Mouse (Mus musculus): Measurements from ENCODE around the gene 2410004P03Rik. TPM values are rescaled to one million over a fixed set of nuclear protein-coding genes. Genes with fewer than 3 reads are reported as not detected.

2410004P03Rik gene
- polyA plus RNA-seq, 1 experiment, result 1.1 TPM

- H3K27me3 ChIP-seq (ENCODE audit: control insufficient read depth, insufficient read depth, low read length), result no peaks in the 10 kb centered on the region
- H3K4me3 ChIP-seq (ENCODE audit: control insufficient read depth, insufficient read depth, low read length), result no peak overlapping the region
- H3K4me1 ChIP-seq (replicated peaks; ENCODE audit: control insufficient read depth, insufficient read depth, low read length), result no peaks in the 10 kb centered on the region
- no peak for TF ChIP-seq POLR2A (IDR thresholded peaks at IDR 0.05; ENCODE audit: control insufficient read depth, extremely low read depth, insufficient read depth, low read length, poor library complexity)
- no peak for TF ChIP-seq CTCF (IDR thresholded peaks at IDR 0.05; ENCODE audit: borderline replicate concordance, control insufficient read depth, extremely low read depth, insufficient read depth, low read length, poor library complexity)
- 50% methylated on average over 2 of the region's 2 CpGs for WGBS
- no peak for DNase-seq
- H3K27ac ChIP-seq (ENCODE audit: control insufficient read depth, insufficient read depth, low read length), result no peak overlapping the region
- H3K36me3 ChIP-seq (ENCODE audit: control insufficient read depth, insufficient read depth, low read length), result no peaks in the 10 kb centered on the region
Measured at GRCm38 (mm10) chr12:17052673-17053072, 41.1 kb upstream of the 2410004P03Rik start.

GRCm38 (mm10) chr12:17051057-17051456, 39.5 kb upstream of the 2410004P03Rik start:
- Histone ChIP-seq H3K27me3 (ENCODE audit: control insufficient read depth, insufficient read depth, low read length) (no peaks in the 10 kb centered on the region), H3K27ac (ENCODE audit: control insufficient read depth, insufficient read depth, low read length) (no peak overlapping the region), H3K36me3 (ENCODE audit: control insufficient read depth, insufficient read depth, low read length) (no peaks in the 10 kb centered on the region), H3K4me1 (replicated peaks; ENCODE audit: control insufficient read depth, insufficient read depth, low read length) (no peaks in the 10 kb centered on the region), H3K4me3 (ENCODE audit: control insufficient read depth, insufficient read depth, low read length) (no peak overlapping the region)
- TF ChIP-seq POLR2A (IDR thresholded peaks at IDR 0.05; ENCODE audit: control insufficient read depth, extremely low read depth, insufficient read depth, low read length, poor library complexity), result no peak
- TF ChIP-seq CTCF (IDR thresholded peaks at IDR 0.05; ENCODE audit: borderline replicate concordance, control insufficient read depth, extremely low read depth, insufficient read depth, low read length, poor library complexity), result no peak
- 37% methylated on average over 4 of the region's 4 CpGs for WGBS
- DNase-seq, result no peak

GRCm38 (mm10) chr12:17049796-17050195, 38.3 kb upstream of the 2410004P03Rik start:
- no peak for DNase-seq
- H3K27me3 ChIP-seq (ENCODE audit: control insufficient read depth, insufficient read depth, low read length), result no peaks in the 10 kb centered on the region
- no peak for TF ChIP-seq CTCF (IDR thresholded peaks at IDR 0.05; ENCODE audit: borderline replicate concordance, control insufficient read depth, extremely low read depth, insufficient read depth, low read length, poor library complexity)
- no peak for TF ChIP-seq POLR2A (IDR thresholded peaks at IDR 0.05; ENCODE audit: control insufficient read depth, extremely low read depth, insufficient read depth, low read length, poor library complexity)
- no peak overlapping the region for H3K4me3 ChIP-seq (ENCODE audit: control insufficient read depth, insufficient read depth, low read length)
- no peaks in the 10 kb centered on the region for H3K4me1 ChIP-seq (replicated peaks; ENCODE audit: control insufficient read depth, insufficient read depth, low read length)
- H3K36me3 ChIP-seq (ENCODE audit: control insufficient read depth, insufficient read depth, low read length), result no peaks in the 10 kb centered on the region
- H3K27ac ChIP-seq (ENCODE audit: control insufficient read depth, insufficient read depth, low read length), result no peak overlapping the region
- WGBS, result 95% methylated on average over 1 of the region's 1 CpGs

- no peak for TF ChIP-seq CTCF (IDR thresholded peaks at IDR 0.05; ENCODE audit: borderline replicate concordance, control insufficient read depth, extremely low read depth, insufficient read depth, low read length, poor library complexity)
- TF ChIP-seq POLR2A (IDR thresholded peaks at IDR 0.05; ENCODE audit: control insufficient read depth, extremely low read depth, insufficient read depth, low read length, poor library complexity), result no peak
- Histone ChIP-seq H3K4me1 (replicated peaks; ENCODE audit: control insufficient read depth, insufficient read depth, low read length) (no peaks in the 10 kb centered on the region), H3K36me3 (ENCODE audit: control insufficient read depth, insufficient read depth, low read length) (no peaks in the 10 kb centered on the region), H3K27me3 (ENCODE audit: control insufficient read depth, insufficient read depth, low read length) (no peaks in the 10 kb centered on the region), H3K27ac (ENCODE audit: control insufficient read depth, insufficient read depth, low read length) (no peak overlapping the region), H3K4me3 (ENCODE audit: control insufficient read depth, insufficient read depth, low read length) (no peak overlapping the region)
- no peak for DNase-seq
- 88% methylated on average over 7 of the region's 7 CpGs for WGBS
Measured at GRCm38 (mm10) chr12:17048979-17049612, 37.6 kb upstream of the 2410004P03Rik start.

GRCm38 (mm10) chr12:17043311-17043710, 31.8 kb upstream of the 2410004P03Rik start:
- 66% methylated on average over 5 of the region's 5 CpGs for WGBS
- DNase-seq, result no peak
- TF ChIP-seq CTCF (IDR thresholded peaks at IDR 0.05; ENCODE audit: borderline replicate concordance, control insufficient read depth, extremely low read depth, insufficient read depth, low read length, poor library complexity) (no peak), POLR2A (IDR thresholded peaks at IDR 0.05; ENCODE audit: control insufficient read depth, extremely low read depth, insufficient read depth, low read length, poor library complexity) (no peak)
- no peak overlapping the region for H3K4me3 ChIP-seq (ENCODE audit: control insufficient read depth, insufficient read depth, low read length)
- no peaks in the 10 kb centered on the region for H3K27me3 ChIP-seq (ENCODE audit: control insufficient read depth, insufficient read depth, low read length)
- H3K36me3 ChIP-seq (ENCODE audit: control insufficient read depth, insufficient read depth, low read length), result no peaks in the 10 kb centered on the region
- H3K27ac ChIP-seq (ENCODE audit: control insufficient read depth, insufficient read depth, low read length), result no peak overlapping the region
- no peaks in the 10 kb centered on the region for H3K4me1 ChIP-seq (replicated peaks; ENCODE audit: control insufficient read depth, insufficient read depth, low read length)

GRCm38 (mm10) chr12:17040567-17040966, 29.0 kb upstream of the 2410004P03Rik start:
- Histone ChIP-seq H3K27ac (ENCODE audit: control insufficient read depth, insufficient read depth, low read length) (no peak overlapping the region), H3K4me3 (ENCODE audit: control insufficient read depth, insufficient read depth, low read length) (no peak overlapping the region), H3K27me3 (ENCODE audit: control insufficient read depth, insufficient read depth, low read length) (no peaks in the 10 kb centered on the region), H3K4me1 (replicated peaks; ENCODE audit: control insufficient read depth, insufficient read depth, low read length) (no peaks in the 10 kb centered on the region), H3K36me3 (ENCODE audit: control insufficient read depth, insufficient read depth, low read length) (no peaks in the 10 kb centered on the region)
- WGBS, result 63% methylated on average over 1 of the region's 1 CpGs
- TF ChIP-seq POLR2A (IDR thresholded peaks at IDR 0.05; ENCODE audit: control insufficient read depth, extremely low read depth, insufficient read depth, low read length, poor library complexity) (no peak), CTCF (IDR thresholded peaks at IDR 0.05; ENCODE audit: borderline replicate concordance, control insufficient read depth, extremely low read depth, insufficient read depth, low read length, poor library complexity) (no peak)
- no peak for DNase-seq

GRCm38 (mm10) chr12:17039415-17039814, 27.9 kb upstream of the 2410004P03Rik start:
- 56% methylated on average over 2 of the region's 2 CpGs for WGBS
- TF ChIP-seq CTCF (IDR thresholded peaks at IDR 0.05; ENCODE audit: borderline replicate concordance, control insufficient read depth, extremely low read depth, insufficient read depth, low read length, poor library complexity), result no peak
- TF ChIP-seq POLR2A (IDR thresholded peaks at IDR 0.05; ENCODE audit: control insufficient read depth, extremely low read depth, insufficient read depth, low read length, poor library complexity), result no peak
- Histone ChIP-seq H3K4me3 (ENCODE audit: control insufficient read depth, insufficient read depth, low read length) (no peak overlapping the region), H3K27ac (ENCODE audit: control insufficient read depth, insufficient read depth, low read length) (no peak overlapping the region), H3K4me1 (replicated peaks; ENCODE audit: control insufficient read depth, insufficient read depth, low read length) (no peaks in the 10 kb centered on the region), H3K27me3 (ENCODE audit: control insufficient read depth, insufficient read depth, low read length) (no peaks in the 10 kb centered on the region), H3K36me3 (ENCODE audit: control insufficient read depth, insufficient read depth, low read length) (no peaks in the 10 kb centered on the region)
- DNase-seq, result no peak
